Mouse (Mus musculus) liver, postnatal 0 days (tissue): Measurements from ENCODE around the gene Rnf213.

Experiments used
- CTCF ChIP-seq: sonication (generic); IDR thresholded peaks from 2 replicates; pipeline ENCODE4 v1.5.1; 2016; ENCODE audit warnings: antibody characterized with exemption, low read depth
- EP300 ChIP-seq: IDR thresholded peaks from 2 replicates; pipeline ENCODE4 v1.6.1; 2016; ENCODE audit warnings: antibody characterized with exemption, low read depth, mild to moderate bottlenecking

DNA sequence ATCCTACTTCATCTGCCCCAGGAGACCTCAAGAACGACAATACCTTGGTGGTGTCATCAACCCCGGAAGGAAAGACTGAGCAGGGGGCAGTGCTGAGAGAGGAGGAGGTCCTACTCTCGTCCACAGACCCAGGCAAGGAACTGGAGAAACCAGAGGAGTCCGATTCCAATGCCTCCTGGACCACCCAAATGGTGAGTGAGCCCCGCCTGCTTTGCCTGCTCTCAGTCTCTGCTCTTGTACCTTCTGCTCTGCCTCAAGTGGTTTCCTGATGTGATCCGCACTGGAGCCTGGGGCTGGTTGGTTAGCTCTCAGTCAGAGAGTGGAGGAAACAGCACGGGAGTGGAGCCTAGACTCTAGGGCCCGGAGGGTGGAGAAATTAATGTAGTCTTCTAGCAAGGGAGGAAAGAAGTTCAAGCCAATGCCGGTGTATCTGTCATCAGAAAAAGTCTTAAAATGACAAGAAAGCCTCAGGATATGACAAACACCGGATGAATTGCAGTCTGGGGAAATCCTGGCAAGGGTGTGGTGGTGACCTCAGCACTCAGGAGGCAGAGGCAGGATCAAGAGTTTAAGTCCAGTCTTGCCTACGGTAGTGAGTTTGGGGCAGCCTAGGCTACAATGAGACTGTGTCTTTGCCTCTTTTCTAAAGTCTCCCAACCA is 9.7 kb downstream of the Rnf213 start:
- TF ChIP-seq CTCF (no peak), EP300 (no peak)
